Mouse (Mus musculus): Measurements from ENCODE around the gene Ppp1r1b. TPM values are rescaled to one million over a fixed set of nuclear protein-coding genes. Genes with fewer than 3 reads are reported as not detected.
"Not testable (repeated sequence)": the region's sequence is repeated elsewhere in the genome, so short reads cannot be mapped to it uniquely, and the experiment has no call there.

Gene Ppp1r1b
- polyA plus RNA-seq, 1 experiment from 2014 or later = 0.78 TPM

GRCm38 (mm10) chr11:98374266-98374665 is 26.1 kb downstream of the Ppp1r1b start:
- H3K36me3 ChIP-seq (ENCODE audit: control insufficient read depth, insufficient read depth, low read length) = peaks cover 19% of the 10 kb centered on the region
- no peaks in the 10 kb centered on the region for H3K27me3 ChIP-seq (ENCODE audit: control insufficient read depth, insufficient read depth, low read length)
- no peak overlapping the region for H3K4me2 ChIP-seq
- DNase-seq (ENCODE audit: low spot score, missing footprints) = peak; percentile 44
- H3K4me1 ChIP-seq (ENCODE audit: control insufficient read depth, insufficient read depth, low read length) = peaks cover 21% of the 10 kb centered on the region
- no peak overlapping the region for H3K9ac ChIP-seq (ENCODE audit: low read length)
- no peaks in the 10 kb centered on the region for H3K9me3 ChIP-seq (ENCODE audit: control insufficient read depth, low read length)
- no peak overlapping the region for H3K27ac ChIP-seq (ENCODE audit: low read depth, low read length)
- no peak for ATAC-seq (ENCODE audit: low FRiP score)
- WGBS = 85% methylated on average over 8 of the region's 8 CpGs
- H3K4me3 ChIP-seq (ENCODE audit: low read depth, low read length) = no peak overlapping the region

GRCm38 (mm10) chr11:98376756-98377155 is 28.6 kb downstream of the Ppp1r1b start:
- no peak overlapping the region for H3K4me2 ChIP-seq
- H3K4me1 ChIP-seq (ENCODE audit: control insufficient read depth, insufficient read depth, low read length) = peaks cover 9% of the 10 kb centered on the region
- no peaks in the 10 kb centered on the region for H3K27me3 ChIP-seq (ENCODE audit: control insufficient read depth, insufficient read depth, low read length)
- H3K27ac ChIP-seq (ENCODE audit: low read depth, low read length) = no peak overlapping the region
- DNase-seq (ENCODE audit: low spot score, missing footprints) (peak; percentile 35), ATAC-seq (ENCODE audit: low FRiP score) (no peak)
- H3K9ac ChIP-seq (ENCODE audit: low read length) = no peak overlapping the region
- no peaks in the 10 kb centered on the region for H3K9me3 ChIP-seq (ENCODE audit: control insufficient read depth, low read length)
- H3K4me3 ChIP-seq (ENCODE audit: low read depth, low read length) = no peak overlapping the region
- H3K36me3 ChIP-seq (ENCODE audit: control insufficient read depth, insufficient read depth, low read length) = peaks cover 27% of the 10 kb centered on the region
- WGBS = 71% methylated on average over 5 of the region's 5 CpGs

- Histone ChIP-seq H3K27me3 (ENCODE audit: control insufficient read depth, insufficient read depth, low read length) (no peaks in the 10 kb centered on the region), H3K9me3 (ENCODE audit: control insufficient read depth, low read length) (no peaks in the 10 kb centered on the region), H3K36me3 (ENCODE audit: control insufficient read depth, insufficient read depth, low read length) (peaks cover 27% of the 10 kb centered on the region), H3K9ac (ENCODE audit: low read length) (no peak overlapping the region), H3K4me3 (ENCODE audit: low read depth, low read length) (no peak overlapping the region), H3K4me2 (no peak overlapping the region), H3K4me1 (ENCODE audit: control insufficient read depth, insufficient read depth, low read length) (peaks cover under 1% of the 10 kb centered on the region), H3K27ac (ENCODE audit: low read depth, low read length) (no peak overlapping the region)
- DNase-seq (ENCODE audit: low spot score, missing footprints) (peak; percentile 10), ATAC-seq (ENCODE audit: low FRiP score) (no peak)
- 85% methylated on average over 11 of the region's 11 CpGs for WGBS
Measured at GRCm38 (mm10) chr11:98377787-98378186, 29.6 kb downstream of the Ppp1r1b start.

- Histone ChIP-seq H3K27me3 (ENCODE audit: control insufficient read depth, insufficient read depth, low read length) (no peaks in the 10 kb centered on the region; the same call in 1 of the 2 replicates), H3K4me3 (ENCODE audit: low read depth, low read length) (no peak overlapping the region), H3K4me1 (ENCODE audit: control insufficient read depth, insufficient read depth, low read length) (no peaks in the 10 kb centered on the region), H3K9ac (ENCODE audit: low read length) (no peak overlapping the region), H3K9me3 (ENCODE audit: control insufficient read depth, low read length) (no peaks in the 10 kb centered on the region), H3K36me3 (ENCODE audit: control insufficient read depth, insufficient read depth, low read length) (peaks cover 27% of the 10 kb centered on the region), H3K4me2 (no peak overlapping the region), H3K27ac (ENCODE audit: low read depth, low read length) (no peak overlapping the region)
- peak; percentile 49 for DNase-seq (ENCODE audit: low spot score, missing footprints)
- no peak for ATAC-seq (ENCODE audit: low FRiP score)
- WGBS = 87% methylated on average over 7 of the region's 7 CpGs
Measured at GRCm38 (mm10) chr11:98379379-98379778, 31.2 kb downstream of the Ppp1r1b start.

GRCm38 (mm10) chr11:98380106-98380505 is 31.9 kb downstream of the Ppp1r1b start:
- peaks cover 27% of the 10 kb centered on the region for H3K36me3 ChIP-seq (ENCODE audit: control insufficient read depth, insufficient read depth, low read length)

GRCm38 (mm10) chr11:98381651-98382050 is 33.4 kb downstream of the Ppp1r1b start:
- Histone ChIP-seq H3K9me3 (ENCODE audit: control insufficient read depth, low read length) (no peaks in the 10 kb centered on the region), H3K4me2 (no peak overlapping the region), H3K27me3 (ENCODE audit: control insufficient read depth, insufficient read depth, low read length) (peaks cover 16% of the 10 kb centered on the region), H3K4me3 (ENCODE audit: low read depth, low read length) (no peak overlapping the region), H3K9ac (ENCODE audit: low read length) (no peak overlapping the region), H3K36me3 (ENCODE audit: control insufficient read depth, insufficient read depth, low read length) (peaks cover 27% of the 10 kb centered on the region), H3K27ac (ENCODE audit: low read depth, low read length) (no peak overlapping the region), H3K4me1 (ENCODE audit: control insufficient read depth, insufficient read depth, low read length) (no peaks in the 10 kb centered on the region)
- no peak for ATAC-seq (ENCODE audit: low FRiP score)
- 95% methylated on average over 2 of the region's 2 CpGs for WGBS
- DNase-seq (ENCODE audit: low spot score, missing footprints) = no peak

More at GRCm38 (mm10) chr11:98380106-98380505, 31.9 kb downstream of the Ppp1r1b start:
- peaks cover 4% of the 10 kb centered on the region; the same call in 1 of the 2 replicates for H3K27me3 ChIP-seq (ENCODE audit: control insufficient read depth, insufficient read depth, low read length)
- WGBS = 85% methylated on average over 6 of the region's 6 CpGs
- no peak overlapping the region for H3K4me3 ChIP-seq (ENCODE audit: low read depth, low read length)
- H3K27ac ChIP-seq (ENCODE audit: low read depth, low read length) = no peak overlapping the region
- no peak overlapping the region for H3K9ac ChIP-seq (ENCODE audit: low read length)
- DNase-seq (ENCODE audit: low spot score, missing footprints) = peak; percentile 70
- no peaks in the 10 kb centered on the region for H3K9me3 ChIP-seq (ENCODE audit: control insufficient read depth, low read length)
- H3K4me1 ChIP-seq (ENCODE audit: control insufficient read depth, insufficient read depth, low read length) = no peaks in the 10 kb centered on the region
- H3K4me2 ChIP-seq = no peak overlapping the region
- ATAC-seq (ENCODE audit: low FRiP score) = no peak

GRCm38 (mm10) chr11:98382405-98382804 is 34.2 kb downstream of the Ppp1r1b start:
- peaks cover 20% of the 10 kb centered on the region for H3K36me3 ChIP-seq (ENCODE audit: control insufficient read depth, insufficient read depth, low read length)
- ATAC-seq (ENCODE audit: low FRiP score) = not testable (repeated sequence)

GRCm38 (mm10) chr11:98383261-98384030 is 35.2 kb downstream of the Ppp1r1b start, which contains the start of gene Tcap:
Gene Tcap, plus strand, starts transcription at chr11:98383811.
- DNase-seq (ENCODE audit: low spot score, missing footprints) (peak; percentile 73), ATAC-seq (ENCODE audit: low FRiP score) (no peak)
- H3K4me3 ChIP-seq (ENCODE audit: low read depth, low read length) = no peak within 1 kb of the TSS
- H3K36me3 ChIP-seq (ENCODE audit: control insufficient read depth, insufficient read depth, low read length) = peaks cover 9% of the 10 kb centered on the region
- 63% methylated on average over 14 of the region's 14 CpGs for WGBS
- no peaks in the 10 kb centered on the region for H3K4me1 ChIP-seq (ENCODE audit: control insufficient read depth, insufficient read depth, low read length)
- H3K9me3 ChIP-seq (ENCODE audit: control insufficient read depth, low read length) = no peaks in the 10 kb centered on the region
- H3K4me2 ChIP-seq = no peak within 1 kb of the TSS
- peaks cover 23% of the 10 kb centered on the region for H3K27me3 ChIP-seq (ENCODE audit: control insufficient read depth, insufficient read depth, low read length)
- no peak within 1 kb of the TSS for H3K27ac ChIP-seq (ENCODE audit: low read depth, low read length)
- H3K9ac ChIP-seq (ENCODE audit: low read length) = no peak within 1 kb of the TSS

More at GRCm38 (mm10) chr11:98382405-98382804, 34.2 kb downstream of the Ppp1r1b start:
- WGBS = 69% methylated on average over 2 of the region's 2 CpGs
- H3K27me3 ChIP-seq (ENCODE audit: control insufficient read depth, insufficient read depth, low read length) = peaks cover 21% of the 10 kb centered on the region
- H3K9me3 ChIP-seq (ENCODE audit: control insufficient read depth, low read length); H3K4me3 ChIP-seq (ENCODE audit: low read depth, low read length); H3K9ac ChIP-seq (ENCODE audit: low read length); H3K4me1 ChIP-seq (ENCODE audit: control insufficient read depth, insufficient read depth, low read length); H3K4me2 ChIP-seq; H3K27ac ChIP-seq (ENCODE audit: low read depth, low read length): not testable (repeated sequence)
- peak; percentile 8 for DNase-seq (ENCODE audit: low spot score, missing footprints)

- 67% methylated on average over 20 of the region's 20 CpGs for WGBS
- peaks cover 23% of the 10 kb centered on the region for H3K27me3 ChIP-seq (ENCODE audit: control insufficient read depth, insufficient read depth, low read length)
- no peak for ATAC-seq (ENCODE audit: low FRiP score)
- no peaks in the 10 kb centered on the region for H3K4me1 ChIP-seq (ENCODE audit: control insufficient read depth, insufficient read depth, low read length)
- no peak overlapping the region for H3K9ac ChIP-seq (ENCODE audit: low read length)
- peak; percentile 64 for DNase-seq (ENCODE audit: low spot score, missing footprints)
- H3K9me3 ChIP-seq (ENCODE audit: control insufficient read depth, low read length) = no peaks in the 10 kb centered on the region
- H3K4me2 ChIP-seq = no peak overlapping the region
- H3K4me3 ChIP-seq (ENCODE audit: low read depth, low read length) = no peak overlapping the region
- peaks cover 8% of the 10 kb centered on the region; the same call in 1 of the 2 replicates for H3K36me3 ChIP-seq (ENCODE audit: control insufficient read depth, insufficient read depth, low read length)
- no peak overlapping the region for H3K27ac ChIP-seq (ENCODE audit: low read depth, low read length)
Measured at GRCm38 (mm10) chr11:98384216-98384615, 36.0 kb downstream of the Ppp1r1b start.

Measured in midbrain, embryonic 11.5 days (tissue).